Mouse (Mus musculus) hematopoietic stem cell, adult 5-6 weeks (primary cell): ENCODE results near the gene Zfp239. TPM values are rescaled to one million over a fixed set of nuclear protein-coding genes. Genes with fewer than 3 reads are reported as not detected.
"Not testable (repeated sequence)": the region's sequence is repeated elsewhere in the genome, so short reads cannot be mapped to it uniquely, and the experiment has no call there.

ENCODE experiments used
- ATAC-seq, 2 experiments: fragments of 125-278 bp in 1 of 2; replicated peaks in 1 of 2; 2 replicates each; pipeline ENCODE4 v1.8.0; 2016 to 2017; ENCODE audit warnings: inconsistent platforms in 2 of 2, mild to moderate bottlenecking in 2 of 2, moderate number of reproducible peaks in 2 of 2, low read depth in 1 of 2, moderate TSS enrichment in 1 of 2; ENCODE audit not compliant: low FRiP score in 2 of 2, poor library complexity in 2 of 2, severe bottlenecking in 2 of 2, insufficient read depth in 1 of 2, low TSS enrichment in 1 of 2
- total RNA-seq: library from RNA; stranded (forward); fragments of 172-1452, 232-1000 nt; gene quantifications from 2 replicates; pipeline ENCODE4 v1.2.3, GENCODE M21; 2017

Gene Zfp239
- total RNA-seq, 1 experiment from 2014 or later = 3.8 TPM

- no peak for ATAC-seq
Measured at GRCm38 (mm10) chr6:117871034-117871433, 9.1 kb downstream of the Zfp239 start.

GRCm38 (mm10) chr6:117873450-117873849 is 11.6 kb downstream of the Zfp239 start:
- not testable (repeated sequence) for ATAC-seq

DNA sequence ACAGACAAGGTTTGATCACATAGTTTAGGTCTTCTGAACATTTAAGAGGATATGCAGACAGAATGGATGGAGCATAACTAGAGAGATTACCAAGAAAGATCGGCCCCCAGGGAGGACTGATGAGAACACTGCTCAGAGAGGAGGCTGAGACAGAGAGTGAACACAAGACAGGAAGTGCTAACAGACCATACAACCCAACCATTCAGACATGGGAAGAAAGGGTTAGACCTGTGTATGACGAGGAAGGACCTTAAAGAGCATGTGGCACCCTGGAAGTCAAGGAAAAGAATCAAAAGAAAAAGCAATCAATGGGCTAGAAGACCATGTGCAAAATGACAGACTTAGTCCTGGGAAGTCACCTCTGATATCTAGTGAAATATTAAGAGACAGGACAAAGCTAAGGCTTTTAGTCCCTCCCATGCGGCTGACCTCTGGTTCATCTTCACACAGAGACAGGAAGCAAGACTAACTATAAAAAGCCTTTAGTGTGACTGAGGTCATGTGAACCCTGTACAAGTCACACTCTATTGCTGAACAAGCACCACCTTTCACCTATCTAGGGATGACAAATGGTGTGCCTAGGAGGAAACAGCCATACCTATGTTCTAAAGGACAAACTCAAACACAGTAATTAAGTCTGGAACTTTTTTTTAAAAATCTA is 12.9 kb downstream of the Zfp239 start:
- no peak for ATAC-seq

- ATAC-seq = peak; percentile 68 to 69
Measured at GRCm38 (mm10) chr6:117878700-117879407, 17.0 kb downstream of the Zfp239 start.

GRCm38 (mm10) chr6:117879408-117880115 is 17.7 kb downstream of the Zfp239 start:
- peak; percentile 82 to 87 for ATAC-seq

- no peak for ATAC-seq
Measured at GRCm38 (mm10) chr6:117880394-117880838, 18.5 kb downstream of the Zfp239 start.

DNA sequence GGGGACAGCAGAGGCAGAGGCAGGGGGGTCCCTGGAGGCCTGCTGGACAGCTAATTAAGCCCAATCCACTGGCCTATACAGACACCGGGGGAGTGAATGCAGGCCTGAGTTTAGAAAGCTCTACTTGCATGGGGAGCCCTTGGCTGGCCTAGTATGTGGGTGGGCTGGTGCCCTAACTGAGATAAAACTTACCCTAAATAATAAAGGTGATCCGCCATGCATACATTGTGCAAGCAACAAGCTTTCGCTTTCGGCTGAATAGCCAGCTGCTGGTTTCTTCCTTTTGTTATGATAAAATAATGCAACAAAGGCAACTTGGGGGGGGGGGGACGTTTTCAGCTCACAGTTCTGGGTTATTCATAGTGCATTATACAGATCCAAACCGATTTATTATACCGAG is 19.3 kb downstream of the Zfp239 start:
- no peak for ATAC-seq

GRCm38 (mm10) chr6:117881997-117882396 is 20.1 kb downstream of the Zfp239 start:
- ATAC-seq = peak in 1 of 2 experiments; percentile 18; a peak in 1 of 4 replicates

DNA sequence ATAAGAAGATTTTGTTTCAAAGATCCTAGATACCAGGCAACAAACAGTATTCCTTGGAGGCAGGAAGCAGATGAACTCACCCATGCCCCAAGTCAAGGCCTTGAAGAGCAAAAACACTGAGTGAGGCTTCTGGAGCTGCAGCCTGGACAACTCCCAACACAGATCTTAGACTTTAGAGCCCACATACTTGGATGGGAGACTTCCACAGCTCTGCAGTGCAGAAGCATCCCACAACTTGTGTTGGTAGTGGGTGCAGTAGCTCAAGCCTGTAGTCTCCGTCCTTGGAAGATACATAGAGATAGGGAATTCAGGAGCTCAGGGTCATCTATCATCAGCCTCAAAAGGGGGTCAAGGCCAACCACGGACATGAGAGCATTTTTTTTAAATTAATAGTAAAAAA is 24.0 kb downstream of the Zfp239 start:
- no peak for ATAC-seq

GRCm38 (mm10) chr6:117888032-117888431 is 26.1 kb downstream of the Zfp239 start:
- no peak for ATAC-seq

GRCm38 (mm10) chr6:117888642-117889096 is 26.8 kb downstream of the Zfp239 start:
- no peak; a peak in 1 of 4 replicates for ATAC-seq

GRCm38 (mm10) chr6:117890257-117890656 is 28.4 kb downstream of the Zfp239 start:
- ATAC-seq = no peak

DNA sequence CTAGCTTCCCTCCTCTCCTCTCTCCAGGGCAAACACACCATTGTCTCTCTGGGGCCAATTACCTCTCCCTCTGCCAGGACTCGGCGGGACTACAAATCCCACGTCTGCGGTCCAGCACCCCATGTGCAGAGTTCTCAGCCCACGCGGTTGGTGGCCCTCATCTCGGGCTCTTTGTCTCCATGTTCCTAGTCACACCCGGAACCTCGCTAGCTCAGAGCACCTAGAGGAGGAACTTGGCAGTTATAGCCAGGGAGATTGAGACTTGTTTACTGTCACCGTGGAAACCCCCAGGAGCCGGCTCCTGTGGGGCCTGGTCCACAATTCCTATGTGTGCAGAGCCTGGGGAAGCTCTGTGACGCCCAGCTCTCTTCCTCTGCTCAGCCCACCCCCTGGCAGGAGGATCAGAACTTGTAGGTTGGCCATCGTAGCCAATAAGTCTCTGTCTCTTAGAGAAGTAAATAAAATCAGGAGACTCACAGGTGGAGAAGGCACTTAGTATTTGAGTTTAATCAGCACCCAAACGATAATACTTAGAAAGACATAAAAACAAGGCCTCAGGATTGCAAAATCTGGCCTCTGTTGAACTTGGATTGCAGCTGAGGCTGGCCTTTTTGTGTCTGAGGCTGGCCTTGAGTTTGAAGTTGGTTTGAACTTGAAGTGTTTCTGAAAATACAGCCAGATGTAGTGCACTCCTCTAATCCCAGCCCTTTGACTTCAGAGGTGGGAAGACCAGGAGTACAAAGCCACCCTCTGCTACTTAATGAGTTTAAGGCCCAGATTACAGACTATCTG is 29.7 kb downstream of the Zfp239 start:
- peak; percentile 95 to 96 for ATAC-seq

DNA sequence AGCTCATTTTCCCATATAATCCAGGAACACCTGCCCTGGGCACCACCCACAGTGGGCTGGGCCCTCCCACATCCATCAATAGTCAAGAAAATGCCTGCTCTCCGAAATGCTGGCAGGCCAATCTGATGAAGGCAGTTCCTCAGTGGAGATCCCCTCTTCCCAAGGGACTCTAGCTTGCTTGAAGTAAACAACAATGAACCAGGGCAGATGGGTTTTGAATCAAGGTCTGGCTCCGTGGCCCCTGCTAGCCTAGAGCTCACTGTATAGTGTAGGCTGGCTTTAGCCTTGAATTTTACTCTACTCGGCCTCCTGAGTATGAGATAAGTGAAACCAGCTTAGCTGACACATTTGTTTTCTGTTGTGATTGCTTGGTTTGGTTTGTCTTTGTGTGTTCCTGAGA is 30.5 kb downstream of the Zfp239 start:
- no peak for ATAC-seq

- no peak for ATAC-seq
Measured at GRCm38 (mm10) chr6:117893435-117893834, 31.5 kb downstream of the Zfp239 start.

- no peak for ATAC-seq
Measured at GRCm38 (mm10) chr6:117897800-117898199, 35.9 kb downstream of the Zfp239 start.
